Mouse (Mus musculus) ES-Bruce4 (cell line): ENCODE results near the gene Capn2.

Experiments
- CTCF ChIP-seq: IDR thresholded peaks from one replicate; pipeline ENCODE4 v1.8.1; 2011; ENCODE audit warnings: low read depth, low read length
- EP300 ChIP-seq: IDR thresholded peaks from 2 replicates; pipeline ENCODE4 v1.6.1; 2011; ENCODE audit warnings: low read depth, low read length; ENCODE audit not compliant: insufficient read depth
- POLR2A ChIP-seq: IDR thresholded peaks from one replicate; pipeline ENCODE4 v1.8.1; 2011; ENCODE audit warnings: low read length; ENCODE audit not compliant: insufficient read depth

- TF ChIP-seq CTCF (no peak), POLR2A (no peak), EP300 (no peak)
Measured at GRCm38 (mm10) chr1:182488503-182488902, 28.9 kb downstream of the Capn2 start.
